Mouse (Mus musculus) effector memory CD4-positive, alpha-beta T cell, adult 5 months (primary cell): Measurements from ENCODE around the gene Hist1h1c. TPM values are rescaled to one million over a fixed set of nuclear protein-coding genes. Genes with fewer than 3 reads are reported as not detected.

Source experiments
- polyA plus RNA-seq: library from polyadenylated mRNA; unstranded; fragments of 100-300 nt; shearing (Covaris generic); gene quantifications from one replicate; pipeline ENCODE4 v1.2.1, GENCODE M21; 2017

Hist1h1c gene
- polyA plus RNA-seq, result 34.3 TPM

DNA sequence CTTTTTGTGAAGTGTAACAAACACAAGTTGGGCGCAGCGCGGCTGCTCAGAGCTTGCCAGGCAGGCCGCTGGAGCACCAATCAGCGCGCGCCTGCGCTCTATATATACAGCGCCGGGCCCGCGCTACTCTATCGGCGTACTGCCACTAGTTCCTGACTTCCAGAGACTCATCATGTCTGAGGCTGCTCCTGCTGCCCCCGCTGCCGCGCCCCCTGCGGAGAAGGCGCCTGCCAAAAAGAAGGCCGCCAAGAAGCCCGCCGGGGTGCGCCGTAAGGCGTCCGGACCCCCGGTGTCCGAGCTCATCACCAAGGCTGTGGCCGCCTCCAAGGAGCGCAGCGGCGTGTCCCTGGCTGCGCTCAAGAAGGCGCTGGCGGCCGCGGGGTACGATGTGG, at the start of gene Hist1h1c:
Gene Hist1h1c, plus strand, starts transcription at position 132 of the 392 bp plus-strand sequence.

DNA sequence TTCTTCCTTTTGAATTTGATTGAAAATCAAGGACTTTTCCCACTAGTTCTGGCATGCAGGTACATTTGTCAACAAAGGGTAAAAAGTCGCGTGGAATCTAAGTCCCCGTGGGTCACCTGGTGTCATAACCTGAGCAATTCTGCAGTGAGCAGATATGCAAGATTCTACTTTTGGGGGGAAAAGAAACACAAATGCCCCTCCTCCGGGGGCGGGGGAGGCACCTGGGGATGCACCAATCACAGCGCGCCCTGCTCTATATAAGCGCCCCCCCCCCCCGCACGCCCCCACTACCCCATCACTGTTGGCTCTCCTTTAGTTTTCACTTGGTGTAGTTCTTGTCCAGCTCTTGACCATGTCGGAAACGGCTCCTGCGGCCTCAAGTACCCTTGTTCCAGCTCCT, 43.1 kb upstream of the Hist1h1c start, which contains the start of gene Hist1h1t:
Gene Hist1h1t, plus strand, starts transcription at position 301 of the 400 bp plus-strand sequence.

DNA sequence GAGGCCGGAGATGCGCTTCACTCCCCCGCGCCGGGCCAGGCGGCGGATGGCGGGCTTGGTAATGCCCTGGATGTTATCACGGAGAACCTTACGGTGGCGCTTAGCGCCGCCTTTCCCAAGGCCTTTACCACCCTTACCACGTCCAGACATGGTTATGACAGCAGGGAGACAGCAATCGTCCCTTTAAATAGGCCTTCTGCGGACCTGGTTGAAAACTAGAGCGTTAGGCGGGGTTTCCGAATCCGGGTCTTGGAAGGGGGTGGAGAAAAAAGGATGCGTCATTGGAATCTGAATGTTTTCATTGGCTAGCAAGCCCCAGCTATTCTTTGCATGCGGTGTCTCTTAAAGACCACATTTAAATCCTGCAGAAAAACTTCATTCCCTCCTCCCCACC, 40.3 kb upstream of the Hist1h1c start, which contains the start of gene Hist1h4c:
Gene Hist1h4c, minus strand, starts transcription at position 155 of the 394 bp plus-strand sequence.

DNA sequence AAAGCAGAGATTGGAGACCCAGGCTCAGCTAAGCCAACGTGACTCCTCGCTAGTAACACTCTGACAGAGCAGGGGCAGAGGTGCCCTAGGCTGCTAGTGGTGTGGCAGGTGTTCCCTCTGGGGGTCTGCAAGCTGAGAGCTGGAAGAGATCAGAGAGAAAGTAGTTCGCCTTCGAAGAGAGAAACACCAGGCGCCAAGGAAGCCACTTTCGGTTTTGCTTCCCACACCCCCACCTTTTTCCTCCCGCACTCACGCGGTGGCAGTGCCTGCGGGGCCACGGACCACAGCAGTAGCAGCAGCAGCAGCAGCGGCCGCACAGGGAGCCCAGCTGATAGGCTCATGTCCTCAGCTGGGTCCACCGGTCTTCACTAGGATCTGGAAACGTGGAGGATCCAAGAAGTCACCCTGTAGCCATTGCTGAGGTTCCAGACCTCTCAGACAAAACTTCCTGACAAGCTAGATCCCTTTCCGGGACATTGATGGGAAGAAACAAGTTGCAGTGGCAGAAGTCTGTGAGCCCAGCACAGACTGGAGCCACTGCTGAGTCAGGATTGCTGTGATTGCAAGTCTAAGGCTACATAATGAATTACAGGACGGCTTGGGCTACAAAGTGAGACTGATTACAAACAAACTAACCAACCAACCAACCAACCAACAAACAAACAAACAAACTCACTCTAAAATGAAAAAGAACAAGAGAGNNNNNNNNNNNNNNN, 28.1 kb upstream of the Hist1h1c start, which contains the start of gene Hfe:
Gene Hfe, minus strand, starts transcription at position 481 of the 716 bp plus-strand sequence.

DNA sequence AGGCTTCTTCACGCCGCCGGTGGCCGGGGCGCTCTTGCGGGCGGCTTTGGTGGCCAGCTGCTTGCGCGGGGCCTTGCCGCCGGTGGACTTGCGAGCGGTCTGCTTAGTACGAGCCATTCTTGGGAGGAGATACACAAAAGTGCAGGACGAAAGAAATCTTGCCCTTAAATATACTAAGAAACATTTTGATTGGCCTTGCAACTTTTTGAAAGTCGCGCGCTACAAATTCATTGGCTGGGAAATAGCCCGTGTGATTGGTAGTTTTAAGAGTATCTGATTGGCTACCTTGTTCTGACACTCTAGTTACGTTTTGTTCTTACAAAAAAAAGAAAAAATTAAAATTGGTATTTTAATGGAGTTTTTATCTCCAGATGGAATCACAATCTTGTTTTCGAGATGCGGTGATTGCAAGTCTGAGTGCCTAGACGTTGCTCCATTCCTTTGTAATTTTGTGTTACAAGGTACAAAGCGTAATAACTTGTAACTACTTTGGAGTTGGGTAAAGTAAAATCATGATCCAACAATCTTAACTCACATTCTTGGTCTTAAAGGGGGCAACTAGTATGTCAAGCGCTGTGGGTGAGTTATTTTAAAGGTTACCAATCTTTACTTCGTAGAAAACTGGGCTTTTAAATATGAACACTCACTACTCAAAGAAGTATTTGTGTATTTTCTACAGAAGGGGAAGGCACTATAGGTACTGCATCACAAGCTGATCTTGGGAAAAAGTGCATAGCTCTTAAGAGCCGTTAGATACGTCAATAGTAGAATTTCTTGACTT, 7.0 kb downstream of the Hist1h1c start, which contains the start of gene Hist1h3c:
Gene Hist1h3c, minus strand, starts transcription at position 222 of the 781 bp plus-strand sequence.

DNA sequence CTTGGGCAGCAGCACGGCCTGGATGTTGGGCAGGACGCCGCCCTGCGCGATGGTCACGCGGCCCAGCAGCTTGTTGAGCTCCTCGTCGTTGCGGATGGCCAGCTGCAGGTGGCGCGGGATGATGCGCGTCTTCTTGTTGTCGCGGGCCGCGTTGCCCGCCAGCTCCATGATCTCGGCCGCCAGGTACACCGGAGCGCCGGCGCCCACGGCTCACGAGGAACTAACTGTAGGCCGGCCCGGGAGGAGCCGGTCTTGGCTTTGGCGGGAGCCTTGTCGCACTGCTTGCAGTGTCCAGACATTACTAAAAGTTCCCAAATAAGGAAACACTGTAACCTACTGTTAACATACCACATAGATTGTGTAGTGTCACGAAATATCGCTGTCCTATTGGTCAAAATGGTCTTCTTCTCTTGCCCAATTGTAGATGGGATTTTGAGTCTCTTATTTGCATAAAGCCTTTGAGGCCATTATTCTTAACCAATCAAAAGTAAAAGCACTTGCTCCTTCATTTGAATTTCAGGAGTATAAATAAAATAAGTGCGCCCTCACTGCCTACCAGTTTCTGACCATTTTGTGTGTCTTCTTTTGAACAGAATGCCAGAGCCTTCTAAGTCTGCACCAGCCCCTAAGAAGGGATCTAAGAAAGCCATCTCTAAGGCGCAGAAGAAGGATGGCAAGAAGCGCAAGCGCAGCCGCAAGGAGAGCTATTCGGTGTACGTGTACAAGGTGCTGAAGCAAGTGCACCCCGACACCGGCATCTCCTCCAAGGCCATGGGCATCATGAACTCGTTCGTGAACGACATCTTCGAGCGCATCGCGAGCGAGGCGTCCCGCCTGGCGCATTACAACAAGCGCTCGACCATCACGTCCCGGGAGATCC, 7.8 kb downstream of the Hist1h1c start, which contains the start of gene Hist1h2bb:
Gene Hist1h2bb, plus strand, starts transcription at position 534 of the 880 bp plus-strand sequence.

DNA sequence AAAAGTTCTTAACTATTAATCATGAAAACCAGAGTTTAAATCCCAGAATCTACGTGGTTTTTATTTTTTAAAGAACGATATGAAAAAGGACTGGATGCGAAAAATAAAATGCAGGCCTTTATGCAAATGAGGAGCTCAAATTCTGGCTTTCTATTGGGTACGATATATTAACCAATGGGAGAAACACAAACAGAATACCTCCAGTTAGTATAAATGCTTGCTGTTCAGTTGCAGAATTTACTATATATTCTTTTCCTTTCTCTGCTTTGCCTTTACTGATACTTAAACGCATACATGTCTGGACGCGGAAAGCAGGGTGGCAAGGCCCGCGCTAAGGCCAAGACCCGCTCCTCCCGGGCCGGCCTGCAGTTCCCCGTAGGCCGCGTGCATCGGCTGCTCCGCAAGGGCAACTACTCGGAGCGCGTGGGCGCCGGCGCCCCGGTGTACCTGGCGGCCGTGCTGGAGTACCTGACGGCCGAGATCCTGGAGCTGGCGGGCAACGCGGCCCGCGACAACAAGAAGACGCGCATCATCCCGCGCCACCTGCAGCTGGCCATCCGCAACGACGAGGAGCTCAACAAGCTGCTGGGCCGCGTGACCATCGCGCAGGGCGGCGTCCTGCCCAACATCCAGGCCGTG, 12.3 kb downstream of the Hist1h1c start, which contains the start of gene Hist1h2ab:
Gene Hist1h2ab, plus strand, starts transcription at position 288 of the 639 bp plus-strand sequence.

DNA sequence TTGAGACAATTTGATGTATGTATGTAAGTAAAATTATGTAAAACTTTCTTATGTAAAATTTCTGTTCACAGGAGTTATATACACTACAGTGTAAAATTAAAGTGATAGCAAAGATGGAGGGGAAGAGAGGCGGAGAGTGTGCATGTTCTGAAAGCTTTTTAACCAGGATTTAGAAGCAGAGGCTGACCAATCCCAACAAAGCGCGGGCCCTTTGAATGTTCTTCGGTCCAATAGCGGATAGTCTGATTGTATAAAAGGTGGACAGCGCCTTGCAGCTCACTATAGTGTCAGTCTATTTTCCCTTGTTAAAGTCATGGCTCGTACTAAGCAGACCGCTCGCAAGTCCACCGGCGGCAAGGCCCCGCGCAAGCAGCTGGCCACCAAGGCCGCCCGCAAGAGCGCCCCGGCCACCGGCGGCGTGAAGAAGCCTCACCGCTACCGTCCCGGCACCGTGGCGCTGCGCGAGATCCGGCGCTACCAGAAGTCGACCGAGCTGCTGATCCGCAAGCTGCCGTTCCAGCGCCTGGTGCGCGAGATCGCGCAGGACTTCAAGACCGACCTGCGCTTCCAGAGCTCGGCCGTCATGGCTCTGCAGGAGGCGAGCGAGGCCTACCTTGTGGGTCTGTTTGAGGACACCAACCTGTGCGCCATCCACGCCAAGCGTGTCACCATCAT, 13.6 kb downstream of the Hist1h1c start, which contains the start of gene Hist1h3b:
Gene Hist1h3b, plus strand, starts transcription at position 201 of the 675 bp plus-strand sequence.

DNA sequence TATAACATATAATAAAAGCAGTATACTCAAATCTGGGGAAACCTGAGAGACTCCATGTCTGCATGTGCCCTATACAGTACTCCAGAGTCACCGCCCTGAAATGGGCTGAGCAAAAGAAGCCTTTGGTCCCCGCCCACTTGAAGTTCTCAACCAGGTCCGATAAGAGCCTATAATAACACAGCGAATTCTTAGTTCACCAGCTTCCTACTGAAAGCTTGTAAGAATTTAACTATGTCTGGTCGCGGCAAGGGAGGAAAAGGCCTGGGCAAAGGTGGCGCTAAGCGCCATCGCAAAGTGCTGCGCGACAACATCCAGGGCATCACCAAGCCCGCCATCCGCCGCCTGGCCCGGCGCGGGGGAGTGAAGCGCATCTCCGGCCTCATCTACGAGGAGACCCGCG, 18.2 kb downstream of the Hist1h1c start, which contains the start of gene Hist1h4b:
Gene Hist1h4b, plus strand, starts transcription at position 224 of the 400 bp plus-strand sequence.

DNA sequence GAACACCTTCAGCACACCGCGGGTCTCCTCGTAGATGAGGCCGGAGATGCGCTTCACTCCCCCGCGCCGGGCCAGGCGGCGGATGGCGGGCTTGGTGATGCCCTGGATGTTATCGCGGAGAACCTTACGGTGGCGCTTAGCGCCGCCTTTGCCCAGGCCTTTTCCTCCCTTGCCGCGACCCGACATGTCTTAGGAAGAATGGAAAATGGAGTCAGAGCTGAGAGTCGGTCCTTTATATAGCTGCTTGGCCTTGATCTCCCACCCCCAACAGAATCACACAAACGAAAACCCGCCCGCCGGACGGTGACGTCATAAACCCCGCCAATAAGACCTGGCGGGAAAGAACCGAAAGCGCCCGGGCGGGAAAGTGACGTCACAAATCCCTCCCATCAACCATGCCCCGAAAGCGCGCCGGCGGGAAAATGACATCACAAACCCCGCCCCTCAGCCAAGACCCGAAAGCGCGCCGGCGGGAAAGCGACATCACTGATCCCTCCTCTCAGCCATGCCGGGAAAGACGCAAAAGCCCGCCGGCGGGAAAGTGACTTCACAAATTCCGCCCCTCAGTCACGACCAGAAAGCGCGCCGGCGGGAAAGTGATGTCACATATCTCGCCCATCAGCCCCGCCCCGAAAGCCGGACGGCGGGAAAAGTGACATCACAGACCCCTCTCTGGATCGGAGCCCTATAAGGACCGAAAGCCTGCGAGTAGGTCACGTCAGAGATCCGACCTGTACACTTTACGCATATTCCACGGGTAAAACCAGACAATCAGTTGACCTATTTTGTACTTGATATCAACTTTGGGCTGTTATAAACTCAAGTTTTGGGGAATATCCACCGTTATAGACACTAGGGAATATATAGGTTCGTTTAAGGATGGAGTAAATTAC, 22.6 kb downstream of the Hist1h1c start, which contains the start of gene Hist1h4a:
Gene Hist1h4a, minus strand, starts transcription at position 259 of the 893 bp plus-strand sequence.

DNA sequence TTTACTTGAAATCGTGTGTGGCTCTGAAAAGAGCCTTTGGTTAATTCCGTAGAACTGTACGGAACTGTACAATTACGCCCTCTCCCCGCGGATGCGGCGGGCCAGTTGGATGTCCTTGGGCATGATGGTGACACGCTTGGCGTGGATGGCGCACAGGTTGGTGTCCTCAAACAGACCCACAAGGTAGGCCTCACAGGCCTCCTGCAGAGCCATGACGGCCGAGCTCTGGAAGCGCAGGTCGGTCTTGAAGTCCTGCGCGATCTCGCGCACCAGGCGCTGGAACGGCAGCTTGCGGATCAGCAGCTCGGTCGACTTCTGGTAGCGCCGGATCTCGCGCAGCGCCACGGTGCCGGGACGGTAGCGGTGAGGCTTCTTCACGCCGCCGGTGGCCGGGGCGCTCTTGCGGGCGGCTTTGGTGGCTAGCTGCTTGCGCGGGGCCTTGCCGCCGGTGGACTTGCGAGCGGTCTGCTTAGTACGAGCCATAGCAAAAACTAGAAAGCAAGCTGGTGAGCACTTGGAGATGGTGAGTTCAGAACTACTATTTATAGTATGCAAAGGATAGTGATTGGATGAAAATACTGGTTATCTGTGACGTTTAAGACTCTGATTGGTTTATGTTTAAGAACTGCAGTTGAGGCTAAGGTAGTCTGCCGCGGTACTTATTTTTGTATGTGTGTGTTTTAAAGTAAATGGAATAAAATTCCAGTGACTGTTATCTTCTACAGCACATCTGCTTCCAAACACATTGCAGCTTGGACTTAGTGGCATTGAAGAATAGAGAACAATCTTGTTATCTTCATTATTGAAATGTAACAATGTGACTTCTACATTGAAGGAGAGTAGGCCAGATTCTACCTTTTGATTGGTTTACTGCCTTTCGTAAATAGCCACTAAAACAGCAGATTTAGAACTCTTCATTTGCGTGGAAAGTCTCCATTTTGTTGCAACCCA, 23.5 kb downstream of the Hist1h1c start, which contains the start of gene Hist1h3a:
Gene Hist1h3a, minus strand, starts transcription at position 516 of the 951 bp plus-strand sequence.

DNA sequence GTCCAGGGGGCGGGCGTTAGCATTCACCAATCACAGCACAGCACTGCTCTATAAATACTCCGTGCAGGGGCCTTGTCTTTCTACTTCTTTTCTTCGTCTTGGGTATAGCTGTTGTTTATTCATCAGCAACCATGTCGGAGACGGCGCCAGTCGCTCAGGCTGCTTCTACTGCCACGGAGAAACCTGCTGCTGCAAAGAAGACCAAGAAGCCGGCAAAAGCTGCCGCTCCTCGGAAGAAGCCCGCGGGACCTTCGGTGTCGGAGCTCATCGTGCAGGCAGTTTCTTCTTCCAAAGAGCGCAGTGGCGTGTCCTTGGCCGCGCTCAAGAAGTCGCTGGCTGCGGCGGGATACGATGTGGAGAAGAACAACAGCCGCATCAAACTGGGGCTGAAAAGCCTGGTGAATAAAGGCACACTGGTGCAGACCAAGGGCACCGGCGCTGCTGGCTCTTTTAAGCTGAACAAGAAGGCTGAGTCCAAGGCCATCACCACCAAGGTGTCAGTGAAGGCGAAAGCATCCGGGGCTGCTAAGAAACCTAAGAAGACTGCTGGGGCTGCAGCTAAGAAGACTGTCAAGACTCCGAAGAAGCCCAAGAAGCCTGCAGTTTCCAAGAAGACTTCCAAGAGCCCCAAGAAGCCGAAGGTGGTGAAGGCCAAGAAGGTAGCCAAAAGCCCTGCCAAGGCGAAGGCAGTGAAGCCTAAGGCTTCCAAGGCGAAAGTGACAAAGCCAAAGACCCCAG, 25.1 kb downstream of the Hist1h1c start, which contains the start of gene Hist1h1a:
Gene Hist1h1a, plus strand, starts transcription at position 81 of the 738 bp plus-strand sequence.

DNA sequence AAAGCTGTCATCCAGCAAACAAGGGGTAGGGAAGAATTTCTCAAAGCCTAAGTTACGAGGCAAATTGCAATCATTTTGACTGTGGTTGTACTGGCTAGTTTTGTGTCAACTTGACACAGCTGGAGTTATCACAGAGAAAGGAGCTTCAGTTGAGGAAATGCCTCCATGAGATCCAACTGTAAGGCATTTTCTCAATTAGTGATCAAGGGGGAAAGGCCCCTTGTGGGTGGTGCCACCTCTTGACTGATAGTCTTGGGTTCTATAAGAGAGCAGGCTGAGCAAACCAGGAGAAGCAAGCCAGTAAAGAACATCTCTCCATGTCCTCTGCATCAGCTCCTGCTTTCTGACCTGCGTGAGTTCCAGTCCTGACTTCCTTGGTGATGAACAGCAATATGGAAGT, 31.0 kb downstream of the Hist1h1c start, which contains the start of gene Trim38:
Gene Trim38, plus strand, starts transcription at position 301 of the 400 bp plus-strand sequence.

